Mouse (Mus musculus) megakaryocyte, embryonic 14.5 days (primary cell): ENCODE measurements around the gene Klhl23. TPM values are rescaled to one million over a fixed set of nuclear protein-coding genes. Genes with fewer than 3 reads are reported as not detected.

Experiments used
- H3K27me3 ChIP-seq: replicated peaks from 2 replicates; pipeline ENCODE3; 2012; ENCODE audit warnings: inconsistent platforms
- H3K36me3 ChIP-seq: replicated peaks from 2 replicates; pipeline ENCODE3; 2012; ENCODE audit warnings: low read length, inconsistent platforms, mixed read lengths
- H3K4me1 ChIP-seq: 2 replicates; pipeline ENCODE4 v1.6.1; 2012; ENCODE audit warnings: inconsistent platforms
- H3K4me3 ChIP-seq: replicated peaks from 2 replicates; pipeline ENCODE3; 2012; ENCODE audit warnings: moderate library complexity, mild to moderate bottlenecking, inconsistent platforms
- H3K9me3 ChIP-seq: 2 replicates; pipeline ENCODE4 v1.6.1; 2012; ENCODE audit warnings: inconsistent platforms
- FLI1 ChIP-seq: IDR thresholded peaks from 2 replicates; pipeline ENCODE4 v1.6.1; 2012; ENCODE audit warnings: low read length, inconsistent platforms, mixed read lengths
- GATA1 ChIP-seq: IDR thresholded peaks from 3 replicates; pipeline ENCODE4 v1.6.1; 2012; ENCODE audit warnings: mixed read lengths, low read length, inconsistent platforms, borderline replicate concordance
- polyA plus RNA-seq: library from polyadenylated mRNA; stranded (reverse); fragments of >175 nt; gene quantifications from 2 replicates; pipeline ENCODE4 v1.2.3, GENCODE M21; 2012; ENCODE audit warnings: low replicate concordance; ENCODE audit not compliant: insufficient read depth

Klhl23 gene
- polyA plus RNA-seq, 1 experiment = 0.20 TPM

GRCm38 (mm10) chr2:69860972-69861452 lies 39.3 kb downstream of the Klhl23 start:
- Histone ChIP-seq H3K4me3 (peak overlapping the region; percentile 97), H3K27me3 (no peaks in the 10 kb centered on the region), H3K36me3 (peaks cover 15% of the 10 kb centered on the region), H3K9me3 (no peaks in the 10 kb centered on the region), H3K4me1 (peaks cover 47% of the 10 kb centered on the region)
- TF ChIP-seq GATA1 (no peak), FLI1 (no peak)

- Histone ChIP-seq H3K4me1 (peaks cover 41% of the 10 kb centered on the region), H3K9me3 (no peaks in the 10 kb centered on the region), H3K36me3 (peaks cover 21% of the 10 kb centered on the region), H3K4me3 (peak within 1 kb of the TSS; percentile 97), H3K27me3 (no peaks in the 10 kb centered on the region)
- TF ChIP-seq FLI1 (no peak), GATA1 (no peak)
Observed at GRCm38 (mm10) chr2:69861485-69862091, 39.8 kb downstream of the Klhl23 start, which contains the start of gene Ssb. TSS of gene Ssb (plus strand) at chr2:69861562.

DNA sequence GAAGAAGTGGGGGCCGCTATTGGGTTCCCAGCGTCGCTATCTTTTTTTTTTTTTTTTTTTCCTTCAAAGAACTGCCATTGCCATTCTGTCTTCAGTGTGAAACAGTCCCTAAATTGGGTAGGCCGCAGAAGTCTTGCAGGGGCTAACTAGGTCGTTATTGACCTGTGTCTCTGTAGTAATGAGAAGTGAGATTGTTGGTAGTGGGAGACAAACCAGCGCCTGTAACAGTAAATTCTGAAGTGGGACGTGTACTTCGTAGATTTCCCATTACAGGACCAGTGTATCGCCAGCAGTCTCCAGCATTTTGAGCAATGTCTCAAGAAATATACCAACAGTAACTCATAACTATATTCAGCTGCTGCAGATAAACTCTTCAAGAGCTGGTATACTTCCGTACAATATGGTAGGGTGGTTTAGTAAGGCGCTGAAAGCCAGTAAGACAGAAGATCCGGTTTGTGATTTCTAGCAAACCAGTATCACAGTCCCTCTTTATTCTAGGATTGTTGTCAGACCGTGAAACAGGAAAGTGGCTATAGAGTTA lies 40.4 kb downstream of the Klhl23 start:
- TF ChIP-seq GATA1 = no peak
- no peak for TF ChIP-seq FLI1
- Histone ChIP-seq H3K4me3 (peak overlapping the region; percentile 97), H3K4me1 (peaks cover 35% of the 10 kb centered on the region), H3K27me3 (no peaks in the 10 kb centered on the region), H3K36me3 (peaks cover 27% of the 10 kb centered on the region), H3K9me3 (no peaks in the 10 kb centered on the region)

DNA sequence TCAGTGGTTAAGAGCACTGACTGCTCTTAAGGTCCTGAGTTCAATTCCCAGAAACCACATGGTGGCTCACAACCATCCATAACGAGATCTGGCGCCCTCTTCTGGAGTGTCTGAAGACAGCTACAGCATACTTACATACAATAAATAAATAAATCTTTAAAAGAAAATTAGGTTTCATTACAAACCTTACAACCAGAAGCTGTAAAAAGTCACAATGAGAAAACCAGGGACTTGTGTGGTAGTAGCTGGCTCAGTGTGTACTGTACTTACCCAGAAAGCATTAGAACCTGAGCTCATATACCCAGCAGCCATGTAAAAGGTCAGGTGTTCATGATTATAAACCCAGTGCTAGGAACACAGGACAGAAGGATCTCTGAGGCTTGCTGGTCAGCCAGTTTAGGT lies 62.2 kb downstream of the Klhl23 start:
- Histone ChIP-seq H3K4me3 (peak overlapping the region; percentile 98), H3K4me1 (peaks cover 15% of the 10 kb centered on the region)
- no peak for TF ChIP-seq GATA1
- no peak for TF ChIP-seq FLI1

GRCm38 (mm10) chr2:69884581-69884980 lies 62.8 kb downstream of the Klhl23 start:
- Histone ChIP-seq H3K4me3 (peak overlapping the region; percentile 98), H3K27me3 (no peaks in the 10 kb centered on the region), H3K36me3 (peaks cover 18% of the 10 kb centered on the region), H3K9me3 (no peaks in the 10 kb centered on the region), H3K4me1 (peaks cover 15% of the 10 kb centered on the region)
- TF ChIP-seq GATA1 (no peak), FLI1 (no peak)

More for the DNA sequence above, 62.2 kb downstream of the Klhl23 start:
- H3K9me3 ChIP-seq = no peaks in the 10 kb centered on the region
- H3K36me3 ChIP-seq = peaks cover 23% of the 10 kb centered on the region
- no peaks in the 10 kb centered on the region for H3K27me3 ChIP-seq

- Histone ChIP-seq H3K36me3 (peaks cover 13% of the 10 kb centered on the region), H3K4me3 (peak overlapping the region; percentile 98), H3K9me3 (no peaks in the 10 kb centered on the region), H3K4me1 (peaks cover 15% of the 10 kb centered on the region), H3K27me3 (no peaks in the 10 kb centered on the region)
- TF ChIP-seq GATA1 = no peak
- no peak for TF ChIP-seq FLI1
Observed at GRCm38 (mm10) chr2:69885050-69885449, 63.3 kb downstream of the Klhl23 start.

- H3K36me3 ChIP-seq = peaks cover 8% of the 10 kb centered on the region
- no peaks in the 10 kb centered on the region for H3K9me3 ChIP-seq
- peak within 1 kb of the TSS; percentile 98 for H3K4me3 ChIP-seq
- no peak for TF ChIP-seq GATA1
- no peak; the same call in 1 of the 2 replicates for TF ChIP-seq FLI1
- H3K27me3 ChIP-seq = no peaks in the 10 kb centered on the region
- peaks cover 15% of the 10 kb centered on the region for H3K4me1 ChIP-seq
Observed at GRCm38 (mm10) chr2:69885451-69886305, 63.9 kb downstream of the Klhl23 start, which contains the start of gene Mettl5. TSS of gene Mettl5 (minus strand) at chr2:69885615.

Other genes with a start within 250 kb of the Klhl23 start
- not detected in 2 replicates for gene Lrp2, start 235.9 kb upstream of the Klhl23 start, polyA plus RNA-seq
- gene Bbs5, start 174.8 kb upstream of the Klhl23 start, polyA plus RNA-seq = not detected in 2 replicates
- gene Klhl41, start 151.8 kb upstream of the Klhl23 start, polyA plus RNA-seq = not detected in 2 replicates
- not detected in 2 replicates for gene Fastkd1, start 108.4 kb upstream of the Klhl23 start, polyA plus RNA-seq
- 7.5 and 12.7 TPM in 2 replicates for gene Ppig, start 99.4 kb upstream of the Klhl23 start, polyA plus RNA-seq
- gene Ccdc173, start 32.4 kb upstream of the Klhl23 start, polyA plus RNA-seq = 0.54 TPM in 1 of 2 replicates, not detected in the other
- 5.8 TPM in 1 of 2 replicates, not detected in the other for gene Phospho2, start 32.3 kb upstream of the Klhl23 start, polyA plus RNA-seq
- 26.3 TPM in 1 of 2 replicates, not detected in the other for gene Ssb, start 39.6 kb downstream of the Klhl23 start, polyA plus RNA-seq
- gene Mettl5, start 63.7 kb downstream of the Klhl23 start, polyA plus RNA-seq = 62.5 and 68.5 TPM in 2 replicates
- gene Ubr3, start 75.3 kb downstream of the Klhl23 start, polyA plus RNA-seq = 2.5 and 3.8 TPM in 2 replicates
- gene Myo3b, start 217.2 kb downstream of the Klhl23 start, polyA plus RNA-seq = not detected in 2 replicates